Mouse (Mus musculus) left cerebral cortex, adult 2 months (tissue): ENCODE measurements around the gene Pitpnc1. TPM values are rescaled to one million over a fixed set of nuclear protein-coding genes. Genes with fewer than 3 reads are reported as not detected.

ENCODE experiments used
- DNase-seq, 2 experiments: peaks; one replicate each; pipeline ENCODE4 v3.0.0; 2021 to 2022; ENCODE audit warnings: low spot score in 2 of 2, mixed read lengths in 1 of 2; ENCODE audit errors: extremely low spot score in 1 of 2
- H3K27ac ChIP-seq: fragments of 200-600 bp; 2 replicates; pipeline ENCODE4 v1.8.1; 2022
- H3K4me3 ChIP-seq: fragments of 200-600 bp; 2 replicates; pipeline ENCODE4 v1.8.1; 2022
- CTCF ChIP-seq: fragments of 200-600 bp; IDR thresholded peaks from 2 replicates; pipeline ENCODE4 v1.8.1; 2022; ENCODE audit warnings: antibody characterized with exemption, mild to moderate bottlenecking, moderate library complexity
- intact Hi-C: fragments of 180-260 bp; cut with DNase I; formaldehyde crosslinking; loops from one replicate; pipeline ENCODE4 v1.15.1; 2025
- total RNA-seq, 2 experiments: library from RNA; stranded (reverse); gene quantifications; 2 replicates each; pipeline ENCODE4 v1.2.3; 2021

Pitpnc1 gene
- total RNA-seq, 2 experiments from 2014 or later, result 54.5 to 55.2 TPM

GRCm38 (mm10) chr11:107479862-107480203 is 9.3 kb upstream of the Pitpnc1 start:
- DNase-seq, result no peak
- Histone ChIP-seq H3K4me3 (peak overlapping the region; percentile 88), H3K27ac (peak overlapping the region; percentile 94)
- no peak for TF ChIP-seq CTCF
- intact Hi-C loops, result loop anchor here (1.0 kb wide), 1 partner anchor 291 kb away; the partner anchor contains the start of gene Nol11

GRCm38 (mm10) chr11:107479053-107479861 is 8.8 kb upstream of the Pitpnc1 start, which contains the start of gene Psmd12:
Gene Psmd12, plus strand, starts transcription at chr11:107479484.
- Histone ChIP-seq H3K4me3 (peak within 1 kb of the TSS; percentile 88), H3K27ac (peak within 1 kb of the TSS; percentile 94)
- TF ChIP-seq CTCF, result no peak; the same call in 1 of the 2 replicates
- DNase-seq, result peak; percentile 91 to 93
- intact Hi-C loops, result loop anchor here (1.0 kb wide), 1 partner anchor 290 kb away; the partner anchor contains the start of gene Nol11

- peak; percentile 24 to 43 for DNase-seq
- no peak overlapping the region for H3K4me3 ChIP-seq
- intact Hi-C loops, result loop anchor here (2.0 kb wide), 1 partner anchor 196 kb away; no protein-coding TSS in a partner anchor
- peak; percentile 87 for TF ChIP-seq CTCF
- no peak overlapping the region for H3K27ac ChIP-seq
Measured at GRCm38 (mm10) chr11:107473137-107473820, 2.8 kb upstream of the Pitpnc1 start.

GRCm38 (mm10) chr11:107472304-107472703 is 1.8 kb upstream of the Pitpnc1 start:
- no peak for DNase-seq
- Histone ChIP-seq H3K4me3 (no peak overlapping the region), H3K27ac (no peak overlapping the region)
- intact Hi-C loops, result loop anchor here (2.0 kb wide), 1 partner anchor 196 kb away; no protein-coding TSS in a partner anchor
- no peak for TF ChIP-seq CTCF

GRCm38 (mm10) chr11:107471071-107471720 is 697 bp upstream of the Pitpnc1 start:
- intact Hi-C loops, result no loop called here

GRCm38 (mm10) chr11:107469523-107470371 is 752 bp downstream of the Pitpnc1 start:
- intact Hi-C loops, result loop anchor here (1.0 to 5.0 kb wide), 5 partner anchors 53 to 256 kb away; no protein-coding TSS in a partner anchor
- TF ChIP-seq CTCF, result no peak; the same call in none of the 2 replicates
- peak; percentile 58 to 62 for DNase-seq
- H3K4me3 ChIP-seq, result peak overlapping the region; percentile 83
- peak overlapping the region; percentile 93 for H3K27ac ChIP-seq

More at GRCm38 (mm10) chr11:107471071-107471720, 697 bp upstream of the Pitpnc1 start:
- DNase-seq, result no peak
- Histone ChIP-seq H3K4me3 (peak overlapping the region; percentile 83), H3K27ac (peak overlapping the region; percentile 93)
- TF ChIP-seq CTCF, result no peak

GRCm38 (mm10) chr11:107469031-107469522 is 1.4 kb downstream of the Pitpnc1 start:
- peak; percentile 95 for TF ChIP-seq CTCF
- H3K4me3 ChIP-seq, result peak overlapping the region; percentile 83
- DNase-seq, result peak; percentile 76 to 80
- intact Hi-C loops, result loop anchor here (2.0 to 5.0 kb wide), 4 partner anchors 52 to 152 kb away; no protein-coding TSS in a partner anchor
- peak overlapping the region; percentile 93 for H3K27ac ChIP-seq

- peak overlapping the region; percentile 83 for H3K4me3 ChIP-seq
- peak overlapping the region; percentile 93 for H3K27ac ChIP-seq
- intact Hi-C loops, result loop anchor here (2.0 to 5.0 kb wide), 4 partner anchors 52 to 151 kb away; no protein-coding TSS in a partner anchor
- TF ChIP-seq CTCF, result no peak
- DNase-seq, result no peak
Measured at GRCm38 (mm10) chr11:107468252-107469030, 2.1 kb downstream of the Pitpnc1 start.

GRCm38 (mm10) chr11:107466611-107467391 is 3.7 kb downstream of the Pitpnc1 start:
- no peak for DNase-seq
- Histone ChIP-seq H3K4me3 (no peak overlapping the region), H3K27ac (no peak overlapping the region)
- intact Hi-C loops, result loop anchor here (5.0 kb wide), 1 partner anchor 150 kb away; no protein-coding TSS in a partner anchor
- TF ChIP-seq CTCF, result no peak
